Mouse (Mus musculus): ENCODE data around the gene Gucd1. TPM values are rescaled to one million over a fixed set of nuclear protein-coding genes. Genes with fewer than 3 reads are reported as not detected.
"Not testable (repeated sequence)": the region's sequence is repeated elsewhere in the genome, so short reads cannot be mapped to it uniquely, and the experiment has no call there.

The Gucd1 gene
- polyA plus RNA-seq, 1 experiment from 2014 or later, result 19.6 TPM

- H3K9ac ChIP-seq; H3K27me3 ChIP-seq; H3K4me1 ChIP-seq (replicated peaks); H3K9me3 ChIP-seq; H3K27ac ChIP-seq (replicated peaks); ATAC-seq (ENCODE audit: low read depth); H3K4me3 ChIP-seq; H3K4me2 ChIP-seq: not testable (repeated sequence)
- H3K36me3 ChIP-seq, result peaks cover 10% of the 10 kb centered on the region
- 92% methylated on average over 7 of the region's 7 CpGs for WGBS
Measured at GRCm38 (mm10) chr10:75499214-75499613, 18.6 kb downstream of the Gucd1 start.

GRCm38 (mm10) chr10:75495921-75496320, 21.9 kb downstream of the Gucd1 start:
- Histone ChIP-seq H3K4me1 (replicated peaks) (no peaks in the 10 kb centered on the region), H3K9me3 (no peaks in the 10 kb centered on the region), H3K27ac (replicated peaks) (no peak overlapping the region), H3K4me2 (no peak overlapping the region), H3K36me3 (no peaks in the 10 kb centered on the region), H3K27me3 (no peaks in the 10 kb centered on the region), H3K4me3 (no peak overlapping the region), H3K9ac (no peak overlapping the region)
- ATAC-seq (ENCODE audit: low read depth), result no peak

- H3K4me2 ChIP-seq, result no peak overlapping the region
- H3K9me3 ChIP-seq, result no peaks in the 10 kb centered on the region
- H3K27ac ChIP-seq (replicated peaks), result no peak overlapping the region
- H3K4me1 ChIP-seq (replicated peaks), result no peaks in the 10 kb centered on the region
- H3K4me3 ChIP-seq, result no peak overlapping the region
- H3K36me3 ChIP-seq, result no peaks in the 10 kb centered on the region
- no peak overlapping the region for H3K9ac ChIP-seq
- no peak for ATAC-seq (ENCODE audit: low read depth)
- H3K27me3 ChIP-seq, result no peaks in the 10 kb centered on the region
- WGBS, result 77% methylated on average over 6 of the region's 6 CpGs
Measured at GRCm38 (mm10) chr10:75495304-75495703, 22.5 kb downstream of the Gucd1 start.

GRCm38 (mm10) chr10:75491936-75492262, 25.9 kb downstream of the Gucd1 start:
- H3K4me3 ChIP-seq, result no peak overlapping the region
- H3K9me3 ChIP-seq, result no peaks in the 10 kb centered on the region
- 65% methylated on average over 2 of the region's 2 CpGs for WGBS
- no peak overlapping the region for H3K27ac ChIP-seq (replicated peaks)
- no peak overlapping the region for H3K9ac ChIP-seq
- H3K27me3 ChIP-seq, result no peaks in the 10 kb centered on the region
- H3K4me2 ChIP-seq, result no peak overlapping the region
- ATAC-seq (ENCODE audit: low read depth), result no peak
- no peaks in the 10 kb centered on the region for H3K36me3 ChIP-seq
- no peaks in the 10 kb centered on the region for H3K4me1 ChIP-seq (replicated peaks)

GRCm38 (mm10) chr10:75491234-75491935, 26.4 kb downstream of the Gucd1 start:
- Histone ChIP-seq H3K27me3 (no peaks in the 10 kb centered on the region), H3K36me3 (no peaks in the 10 kb centered on the region), H3K4me3 (no peak overlapping the region), H3K4me2 (no peak overlapping the region), H3K4me1 (replicated peaks) (no peaks in the 10 kb centered on the region), H3K9ac (no peak overlapping the region), H3K27ac (replicated peaks) (no peak overlapping the region), H3K9me3 (no peaks in the 10 kb centered on the region)
- no peak for ATAC-seq (ENCODE audit: low read depth)
- WGBS, result 73% methylated on average over 3 of the region's 3 CpGs

GRCm38 (mm10) chr10:75490731-75491130, 27.0 kb downstream of the Gucd1 start:
- H3K36me3 ChIP-seq, result no peaks in the 10 kb centered on the region
- H3K4me1 ChIP-seq (replicated peaks), result no peaks in the 10 kb centered on the region
- H3K4me3 ChIP-seq, result no peak overlapping the region
- H3K9ac ChIP-seq, result no peak overlapping the region
- no peak overlapping the region for H3K4me2 ChIP-seq
- no peaks in the 10 kb centered on the region for H3K9me3 ChIP-seq
- no peak overlapping the region for H3K27ac ChIP-seq (replicated peaks)
- 77% methylated on average over 2 of the region's 2 CpGs for WGBS
- no peak for ATAC-seq (ENCODE audit: low read depth)
- no peaks in the 10 kb centered on the region for H3K27me3 ChIP-seq

- Histone ChIP-seq H3K9ac (no peak overlapping the region), H3K4me1 (replicated peaks) (no peaks in the 10 kb centered on the region), H3K9me3 (no peaks in the 10 kb centered on the region), H3K36me3 (no peaks in the 10 kb centered on the region), H3K27ac (replicated peaks) (no peak overlapping the region), H3K4me3 (no peak overlapping the region), H3K4me2 (no peak overlapping the region), H3K27me3 (no peaks in the 10 kb centered on the region)
- WGBS, result 79% methylated on average over 2 of the region's 2 CpGs
- no peak for ATAC-seq (ENCODE audit: low read depth)
Measured at GRCm38 (mm10) chr10:75489522-75489921, 28.2 kb downstream of the Gucd1 start.

GRCm38 (mm10) chr10:75487131-75487530, 30.6 kb downstream of the Gucd1 start:
- H3K27ac ChIP-seq (replicated peaks), result no peak overlapping the region
- 78% methylated on average over 3 of the region's 3 CpGs for WGBS
- H3K4me2 ChIP-seq, result no peak overlapping the region
- H3K36me3 ChIP-seq, result no peaks in the 10 kb centered on the region
- ATAC-seq (ENCODE audit: low read depth), result no peak
- no peak overlapping the region for H3K9ac ChIP-seq
- no peak overlapping the region for H3K4me3 ChIP-seq
- H3K9me3 ChIP-seq, result no peaks in the 10 kb centered on the region
- no peaks in the 10 kb centered on the region for H3K27me3 ChIP-seq
- H3K4me1 ChIP-seq (replicated peaks), result no peaks in the 10 kb centered on the region

- peak; percentile 63 for ATAC-seq (ENCODE audit: low read depth)
- no peak overlapping the region for H3K4me3 ChIP-seq
Measured at GRCm38 (mm10) chr10:75486086-75486979, 31.4 kb downstream of the Gucd1 start.

GRCm38 (mm10) chr10:75484767-75485166, 33.0 kb downstream of the Gucd1 start:
- no peak overlapping the region for H3K4me2 ChIP-seq
- 73% methylated on average over 6 of the region's 6 CpGs for WGBS
- ATAC-seq (ENCODE audit: low read depth), result no peak
- no peaks in the 10 kb centered on the region for H3K36me3 ChIP-seq
- H3K9ac ChIP-seq, result no peak overlapping the region
- no peak overlapping the region for H3K4me3 ChIP-seq
- no peaks in the 10 kb centered on the region for H3K9me3 ChIP-seq
- no peaks in the 10 kb centered on the region for H3K4me1 ChIP-seq (replicated peaks)
- no peak overlapping the region for H3K27ac ChIP-seq (replicated peaks)
- no peaks in the 10 kb centered on the region for H3K27me3 ChIP-seq

More at GRCm38 (mm10) chr10:75486086-75486979, 31.4 kb downstream of the Gucd1 start:
- Histone ChIP-seq H3K4me1 (replicated peaks) (no peaks in the 10 kb centered on the region), H3K9me3 (no peaks in the 10 kb centered on the region), H3K36me3 (no peaks in the 10 kb centered on the region), H3K27ac (replicated peaks) (no peak overlapping the region), H3K4me2 (no peak overlapping the region), H3K27me3 (no peaks in the 10 kb centered on the region), H3K9ac (no peak overlapping the region)
- WGBS, result 55% methylated on average over 9 of the region's 9 CpGs

GRCm38 (mm10) chr10:75484066-75484465, 33.7 kb downstream of the Gucd1 start:
- no peaks in the 10 kb centered on the region for H3K27me3 ChIP-seq
- no peak overlapping the region for H3K27ac ChIP-seq (replicated peaks)
- ATAC-seq (ENCODE audit: low read depth), result no peak
- H3K4me3 ChIP-seq, result no peak overlapping the region
- no peaks in the 10 kb centered on the region for H3K9me3 ChIP-seq
- H3K36me3 ChIP-seq, result no peaks in the 10 kb centered on the region
- H3K4me2 ChIP-seq, result no peak overlapping the region
- no peaks in the 10 kb centered on the region for H3K4me1 ChIP-seq (replicated peaks)
- 90% methylated on average over 6 of the region's 6 CpGs for WGBS
- no peak overlapping the region for H3K9ac ChIP-seq

- no peaks in the 10 kb centered on the region for H3K9me3 ChIP-seq
- H3K27ac ChIP-seq (replicated peaks), result no peak overlapping the region
- ATAC-seq (ENCODE audit: low read depth), result no peak
- H3K4me1 ChIP-seq (replicated peaks), result no peaks in the 10 kb centered on the region
- no peaks in the 10 kb centered on the region for H3K36me3 ChIP-seq
- 89% methylated on average over 11 of the region's 11 CpGs for WGBS
- no peak overlapping the region for H3K4me3 ChIP-seq
- H3K4me2 ChIP-seq, result no peak overlapping the region
- no peak overlapping the region for H3K9ac ChIP-seq
- no peaks in the 10 kb centered on the region for H3K27me3 ChIP-seq
Measured at GRCm38 (mm10) chr10:75482919-75483483, 34.8 kb downstream of the Gucd1 start.

Measured in neural tube, embryonic 13.5 days (tissue).